Mouse (Mus musculus): Measurements from ENCODE around the gene Ccdc40. TPM values are rescaled to one million over a fixed set of nuclear protein-coding genes. Genes with fewer than 3 reads are reported as not detected.
"Not testable (repeated sequence)": the region's sequence is repeated elsewhere in the genome, so short reads cannot be mapped to it uniquely, and the experiment has no call there.

Gene Ccdc40
- total RNA-seq, 2 experiments from 2014 or later: 0.15 to 0.31 TPM

GRCm38 (mm10) chr11:119267768-119268556 is 39.6 kb downstream of the Ccdc40 start, which contains the start of gene Gaa:
Gene Gaa, plus strand, starts transcription at chr11:119267887.
- intact Hi-C loops (cut with DNase I): no loop called here
- peak; percentile 95 to 98 for DNase-seq

GRCm38 (mm10) chr11:119268557-119269195 is 40.3 kb downstream of the Ccdc40 start:
- intact Hi-C loops (cut with DNase I): no loop called here
- no peak for DNase-seq

GRCm38 (mm10) chr11:119272492-119272891 is 44.1 kb downstream of the Ccdc40 start:
- DNase-seq; intact Hi-C loops (cut with DNase I): not testable (repeated sequence)

- intact Hi-C loops (cut with DNase I): no loop called here
- DNase-seq: no peak
Observed at GRCm38 (mm10) chr11:119273186-119273930, 45.0 kb downstream of the Ccdc40 start.

GRCm38 (mm10) chr11:119281030-119281429 is 52.7 kb downstream of the Ccdc40 start:
- DNase-seq: no peak
- intact Hi-C loops (cut with DNase I): no loop called here

- intact Hi-C loops (cut with DNase I): no loop called here
Observed at GRCm38 (mm10) chr11:119285791-119286527, 57.6 kb downstream of the Ccdc40 start.

DNA sequence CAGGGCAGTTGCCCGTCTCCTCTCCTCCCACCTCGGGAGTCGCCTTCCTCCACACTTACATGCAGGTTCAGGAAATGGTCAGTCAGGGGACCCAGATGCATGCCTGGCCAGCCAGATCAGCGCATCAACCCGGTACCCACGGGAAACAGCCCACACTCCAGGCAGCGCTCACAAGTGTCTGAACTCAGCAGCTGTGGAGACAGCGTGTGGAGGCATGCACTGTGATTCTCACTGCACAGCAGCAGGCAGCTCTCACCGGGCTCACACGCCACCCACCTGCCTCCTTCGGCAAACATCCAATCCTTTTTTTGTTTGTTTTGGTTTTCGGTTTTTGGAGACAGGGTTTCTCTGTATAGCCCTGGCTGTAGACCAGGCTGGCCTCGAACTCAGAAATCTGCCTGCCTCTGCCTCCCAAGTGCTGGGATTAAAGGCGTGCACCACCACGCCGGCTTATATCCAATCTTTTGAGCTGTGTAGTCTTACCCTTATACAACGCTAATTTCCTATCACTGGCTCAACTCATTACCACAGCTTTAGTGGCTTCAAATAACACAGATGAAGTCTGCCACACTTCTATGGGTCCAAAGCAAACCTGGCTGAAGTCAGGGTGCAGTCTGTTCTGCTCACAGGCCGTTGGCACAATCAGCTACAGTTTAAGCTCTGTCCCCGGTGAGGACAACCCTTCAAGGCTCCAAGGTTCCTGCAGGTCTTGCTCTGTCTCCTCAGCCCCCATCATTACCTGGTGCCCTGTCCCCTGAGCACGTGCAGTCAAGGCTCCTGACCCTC is 59.0 kb downstream of the Ccdc40 start:
- intact Hi-C loops (cut with DNase I): no loop called here
- no peak for DNase-seq

More at GRCm38 (mm10) chr11:119285791-119286527, 57.6 kb downstream of the Ccdc40 start:
- peak in 1 of 2 experiments; percentile 27 for DNase-seq

DNA sequence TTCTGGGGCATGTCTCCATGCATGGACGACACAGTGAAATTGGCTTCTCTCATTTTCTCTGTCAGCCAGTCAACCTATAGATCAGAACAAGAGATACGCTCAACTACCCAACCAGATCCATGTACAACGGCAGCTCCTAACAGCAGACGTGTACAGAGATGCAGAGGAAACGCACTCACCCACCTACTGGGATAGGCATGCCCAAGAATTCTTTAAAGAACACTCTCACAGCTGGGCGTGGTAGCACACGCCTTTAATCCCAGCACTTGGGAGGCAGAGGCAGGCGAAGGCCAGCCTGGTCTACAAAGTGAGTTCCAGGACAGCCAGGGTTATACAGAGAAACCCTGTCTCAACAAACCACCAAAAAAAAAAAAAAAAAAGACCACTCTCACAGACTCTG is 64.5 kb downstream of the Ccdc40 start:
- DNase-seq; intact Hi-C loops (cut with DNase I): not testable (repeated sequence)

DNA sequence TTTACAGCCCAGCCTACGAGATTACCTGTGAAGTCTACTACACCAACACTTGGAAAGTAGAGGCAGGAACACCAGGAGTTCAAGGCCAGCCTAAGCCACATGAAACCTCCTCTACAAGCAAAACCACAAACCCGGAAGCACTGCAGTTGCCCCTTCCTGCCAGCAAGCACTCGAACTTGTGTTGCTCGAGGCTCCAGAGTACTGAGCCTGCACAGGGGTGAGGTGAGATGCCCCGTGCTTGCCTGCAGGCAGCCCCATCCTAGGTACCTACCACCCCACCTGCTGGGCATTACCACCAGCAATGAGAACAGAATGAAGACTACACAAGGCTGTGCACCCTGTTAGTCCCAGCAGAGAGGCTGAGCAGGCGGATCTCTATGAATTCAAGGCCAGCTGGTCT is 69.6 kb downstream of the Ccdc40 start:
- intact Hi-C loops (cut with DNase I): no loop called here
- DNase-seq: no peak

- intact Hi-C loops (cut with DNase I): no loop called here
- DNase-seq: no peak
Observed at GRCm38 (mm10) chr11:119298917-119299316, 70.5 kb downstream of the Ccdc40 start.

GRCm38 (mm10) chr11:119299391-119300245 is 71.2 kb downstream of the Ccdc40 start, which contains the start of gene Eif4a3:
Gene Eif4a3, minus strand, starts transcription at chr11:119300089.
- intact Hi-C loops (cut with DNase I): no loop called here
- DNase-seq: peak; percentile 99

DNA sequence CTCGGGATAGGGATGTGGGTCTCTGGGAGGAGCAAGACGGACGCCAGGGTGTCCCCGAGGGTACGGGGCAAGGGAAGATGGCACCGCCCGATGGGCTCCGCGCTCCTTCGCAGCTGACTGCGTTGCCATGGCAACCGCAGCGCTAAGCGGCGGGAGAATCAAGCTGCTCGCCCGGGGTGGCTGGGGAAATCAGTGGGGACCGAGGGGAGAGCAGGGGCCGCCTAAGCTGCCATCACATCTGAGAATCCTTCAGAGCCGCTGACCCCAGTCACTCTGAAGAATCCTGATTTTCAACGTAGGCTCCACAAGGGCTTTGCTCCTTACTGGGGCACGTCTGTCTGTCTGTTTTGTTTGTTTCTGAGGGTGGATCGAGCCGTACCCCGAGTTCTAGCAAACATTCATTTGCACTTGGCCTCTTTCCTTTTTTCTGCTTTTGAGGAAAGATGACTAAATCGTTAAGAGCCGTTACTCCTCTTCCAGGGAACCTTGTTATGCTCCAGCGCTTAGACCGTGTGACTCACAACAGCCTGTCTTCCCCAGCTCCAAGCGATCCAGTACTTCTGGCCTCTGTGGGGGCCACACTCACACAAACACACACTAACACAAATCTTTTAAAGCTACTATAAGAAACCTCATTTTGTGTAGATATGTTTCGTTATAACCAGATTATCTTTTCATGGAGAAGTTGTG is 72.0 kb downstream of the Ccdc40 start:
- intact Hi-C loops (cut with DNase I): no loop called here
- no peak for DNase-seq

GRCm38 (mm10) chr11:119300986-119301385 is 72.6 kb downstream of the Ccdc40 start:
- DNase-seq: no peak
- intact Hi-C loops (cut with DNase I): no loop called here

GRCm38 (mm10) chr11:119304904-119305712 is 76.7 kb downstream of the Ccdc40 start:
- intact Hi-C loops (cut with DNase I): loop anchor here (2.0 kb wide), 1 partner anchor 58 kb away; no protein-coding TSS in a partner anchor
- peak; percentile 45 to 59 for DNase-seq

- no peak for DNase-seq
- intact Hi-C loops (cut with DNase I): no loop called here
Observed at GRCm38 (mm10) chr11:119306762-119307657, 78.6 kb downstream of the Ccdc40 start.

DNA sequence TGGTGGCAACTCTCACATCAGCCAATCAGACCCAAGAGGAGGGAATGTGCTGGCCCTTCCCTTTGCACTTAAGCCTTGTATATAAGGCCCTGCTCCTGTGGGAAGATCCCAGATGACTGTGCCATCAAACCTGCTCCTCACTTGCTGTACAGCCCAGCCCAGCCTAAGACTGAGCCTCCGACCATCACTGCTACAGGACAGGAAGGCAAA is 79.2 kb downstream of the Ccdc40 start, which contains the start of gene Card14:
Gene Card14, plus strand, starts transcription at position 111 of the 210 bp plus-strand sequence.
- DNase-seq: no peak
- intact Hi-C loops (cut with DNase I): no loop called here

All from heart, postnatal 14 days (tissue).